Mouse (Mus musculus) lung, postnatal 0 days (tissue): ENCODE results near the gene Gps1.

Source experiments
- CTCF ChIP-seq: IDR thresholded peaks from 2 replicates; pipeline ENCODE4 v1.5.1; 2016; ENCODE audit warnings: antibody characterized with exemption, mild to moderate bottlenecking
- EP300 ChIP-seq: IDR thresholded peaks from 2 replicates; pipeline ENCODE4 v1.6.1; 2016; ENCODE audit warnings: antibody characterized with exemption, mild to moderate bottlenecking, control low read depth

GRCm38 (mm10) chr11:120777123-120777522 lies 6.9 kb upstream of the Gps1 start:
- TF ChIP-seq CTCF (no peak), EP300 (no peak)
